Mouse (Mus musculus) bone marrow, adult 2 months (tissue): ENCODE measurements around the gene Sptan1. TPM values are rescaled to one million over a fixed set of nuclear protein-coding genes. Genes with fewer than 3 reads are reported as not detected.

Experiments used
- H3K27ac ChIP-seq: fragments of 200-500 bp; 2 replicates; pipeline ENCODE4 v1.5.1; 2012; ENCODE audit warnings: low read depth, mild to moderate bottlenecking, control low read depth, inconsistent platforms, low read length; ENCODE audit not compliant: control insufficient read depth, poor library complexity, insufficient read depth
- H3K4me1 ChIP-seq: fragments of 200-500 bp; 2 replicates; pipeline ENCODE4 v1.6.1; 2011; ENCODE audit warnings: low read length; ENCODE audit not compliant: control insufficient read depth, insufficient read depth
- H3K4me3 ChIP-seq: fragments of 200-500 bp; replicated peaks from 2 replicates; pipeline ENCODE3; 2011; ENCODE audit warnings: mild to moderate bottlenecking, low read depth, low read length, control low read depth; ENCODE audit not compliant: control insufficient read depth
- CTCF ChIP-seq: fragments of 200-500 bp; IDR thresholded peaks from 2 replicates; pipeline ENCODE4 v1.5.1; 2011; ENCODE audit warnings: low read length, control low read depth; ENCODE audit not compliant: control insufficient read depth, insufficient read depth
- POLR2A ChIP-seq: fragments of 200-500 bp; IDR thresholded peaks from 2 replicates; pipeline ENCODE4 v1.6.1; 2011; ENCODE audit warnings: low read depth, mild to moderate bottlenecking, control low read depth, low read length, borderline replicate concordance; ENCODE audit not compliant: control insufficient read depth
- WGBS: fragments of 180-500 bp; shearing (Covaris S2); methylation state at CpG from one replicate; pipeline ENCODE4 v1.1.7; 2018; 5-methylcytosine and 5-hydroxymethylcytosine counted together
- polyA plus RNA-seq: library from polyadenylated mRNA; stranded (reverse); fragments of >200 nt; gene quantifications from 2 replicates; pipeline ENCODE4 v1.2.4, GENCODE M21; 2011; ENCODE audit warnings: low replicate concordance; ENCODE audit not compliant: missing spikeins, insufficient read depth, insufficient read length

The Sptan1 gene
- polyA plus RNA-seq, 1 experiment: 23.4 TPM

DNA sequence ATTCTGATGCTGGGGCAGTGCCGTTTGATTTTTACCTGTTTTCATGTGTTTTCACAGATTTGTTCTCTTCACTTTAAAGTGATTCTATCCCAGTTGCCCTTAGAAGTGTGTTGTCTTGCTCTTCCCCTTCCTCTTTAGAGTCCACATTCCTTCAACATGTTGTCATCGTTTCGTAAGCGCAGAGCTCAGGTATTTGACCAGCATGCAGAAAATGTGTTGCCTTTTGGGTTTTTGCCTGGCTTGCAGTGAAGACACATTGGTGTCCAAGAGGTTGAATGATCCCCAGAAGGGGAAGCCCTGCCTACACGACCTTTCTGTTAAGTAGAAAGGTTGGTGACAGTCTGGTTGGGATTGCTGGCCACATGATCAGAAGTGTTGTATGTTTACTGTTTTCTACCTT is 3.3 kb downstream of the Sptan1 start:
- no peak overlapping the region for H3K27ac ChIP-seq
- no peak overlapping the region for H3K4me3 ChIP-seq
- TF ChIP-seq POLR2A (no peak), CTCF (no peak)
- no peaks in the 10 kb centered on the region for H3K4me1 ChIP-seq
- WGBS: 64% methylated on average over 5 of the region's 5 CpGs

DNA sequence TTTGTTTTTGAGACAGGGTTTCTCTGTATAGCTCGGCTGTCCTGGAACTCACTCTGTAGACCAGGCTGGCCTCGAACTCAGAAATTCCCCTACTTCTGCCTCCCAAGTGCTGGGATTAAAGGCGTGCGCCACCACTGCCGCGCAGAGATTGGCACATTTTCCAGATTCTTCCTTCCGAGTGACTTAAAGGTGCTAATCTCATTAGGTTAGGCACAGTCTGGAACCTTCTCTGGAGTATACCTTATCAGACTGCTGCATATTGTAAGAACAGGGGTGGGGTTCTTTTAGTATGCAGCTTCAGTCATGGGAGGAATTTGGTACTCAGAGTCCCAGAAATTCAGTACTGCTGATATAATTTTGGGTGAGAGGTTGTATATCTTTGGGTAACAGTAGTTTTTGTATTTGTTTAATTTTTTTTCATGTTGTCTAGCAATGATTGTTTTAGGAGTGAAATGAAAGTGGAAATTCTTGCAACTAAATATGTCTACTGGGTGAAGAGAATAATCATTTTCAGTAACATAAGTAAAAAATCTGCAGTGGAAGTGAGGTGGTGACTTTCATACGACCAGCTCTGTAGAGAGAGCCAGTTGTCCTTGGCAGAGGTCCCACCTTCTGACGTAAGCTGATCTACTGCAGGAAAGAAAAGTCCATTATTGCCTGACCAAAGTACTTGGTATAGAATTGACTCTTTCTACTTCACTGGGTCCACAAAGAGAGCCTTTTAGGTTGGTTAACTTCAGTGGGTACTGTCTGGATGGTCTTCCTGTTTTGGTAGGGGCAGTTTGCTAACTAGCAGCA is 6.7 kb downstream of the Sptan1 start:
- Histone ChIP-seq H3K4me3 (no peak overlapping the region), H3K4me1 (no peaks in the 10 kb centered on the region), H3K27ac (no peak overlapping the region)
- WGBS: 50% methylated on average over 9 of the region's 9 CpGs
- no peak for TF ChIP-seq POLR2A
- no peak for TF ChIP-seq CTCF

DNA sequence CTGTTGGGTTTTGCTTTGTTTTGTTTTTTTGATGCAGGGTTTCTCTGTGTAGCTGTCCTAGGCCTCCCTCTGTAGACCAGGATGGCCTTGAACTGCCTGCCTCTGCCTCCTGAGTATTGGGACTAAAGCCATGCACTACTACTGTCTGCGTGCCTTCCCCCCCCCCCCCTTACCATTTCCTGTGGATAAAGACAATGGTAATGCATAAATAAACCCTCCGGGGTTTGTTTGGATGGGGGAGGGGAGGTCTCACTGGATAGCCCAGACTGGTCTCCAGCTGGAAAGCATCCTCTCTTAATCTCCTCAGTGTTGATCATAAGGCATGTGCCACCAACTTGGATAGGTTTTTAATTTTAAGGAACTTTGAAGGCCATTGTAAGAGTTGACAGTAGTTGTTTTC is 8.2 kb downstream of the Sptan1 start:
- no peak for TF ChIP-seq CTCF
- no peak for TF ChIP-seq POLR2A
- Histone ChIP-seq H3K4me1 (no peaks in the 10 kb centered on the region), H3K27ac (no peak overlapping the region), H3K4me3 (no peak overlapping the region)
- WGBS: 40% methylated on average over 2 of the region's 2 CpGs

DNA sequence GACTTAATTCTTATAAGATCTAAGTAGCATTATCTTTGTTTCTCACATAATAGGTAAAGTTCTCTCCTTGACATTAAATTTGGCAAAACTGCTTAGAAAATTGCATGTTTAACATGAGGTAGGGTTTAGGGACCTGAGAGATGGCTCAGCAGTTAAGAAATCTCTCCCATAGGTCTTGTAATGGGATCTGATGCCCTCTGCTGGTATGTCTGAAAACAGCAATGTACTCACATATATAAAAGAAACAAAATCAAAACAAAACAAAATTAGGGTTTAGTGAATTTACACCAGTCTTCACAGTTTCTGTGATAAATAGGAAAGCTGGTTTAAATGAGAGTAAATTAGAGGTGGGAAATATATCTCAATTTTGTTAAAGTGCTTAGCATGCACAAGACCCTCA is 11.9 kb downstream of the Sptan1 start:
- no peak overlapping the region for H3K4me3 ChIP-seq
- no peak for TF ChIP-seq CTCF
- no peak for TF ChIP-seq POLR2A
- no peaks in the 10 kb centered on the region for H3K4me1 ChIP-seq
- no peak overlapping the region for H3K27ac ChIP-seq

DNA sequence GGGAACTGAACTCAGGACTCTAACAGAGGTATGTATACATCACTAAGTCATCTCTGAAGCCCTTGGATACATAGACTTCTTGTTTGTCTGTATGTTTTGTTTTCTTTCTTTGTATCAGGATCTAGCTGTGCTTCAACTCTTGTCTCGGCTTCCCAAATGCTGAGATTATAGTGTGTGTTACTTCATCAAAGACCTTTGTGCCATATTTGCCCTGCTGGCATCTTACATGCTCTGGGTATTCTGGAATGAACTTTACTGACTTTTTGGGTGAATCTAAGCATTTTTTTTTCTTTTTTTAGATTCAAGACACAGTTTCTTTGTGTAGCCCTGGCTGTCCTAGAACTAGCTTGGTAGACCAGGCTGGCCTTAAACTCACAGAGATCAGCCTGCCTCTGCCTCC is 15.3 kb downstream of the Sptan1 start:
- H3K4me3 ChIP-seq: no peak overlapping the region
- TF ChIP-seq CTCF: no peak
- TF ChIP-seq POLR2A: no peak
- 84% methylated on average over 1 of the region's 1 CpGs for WGBS

DNA sequence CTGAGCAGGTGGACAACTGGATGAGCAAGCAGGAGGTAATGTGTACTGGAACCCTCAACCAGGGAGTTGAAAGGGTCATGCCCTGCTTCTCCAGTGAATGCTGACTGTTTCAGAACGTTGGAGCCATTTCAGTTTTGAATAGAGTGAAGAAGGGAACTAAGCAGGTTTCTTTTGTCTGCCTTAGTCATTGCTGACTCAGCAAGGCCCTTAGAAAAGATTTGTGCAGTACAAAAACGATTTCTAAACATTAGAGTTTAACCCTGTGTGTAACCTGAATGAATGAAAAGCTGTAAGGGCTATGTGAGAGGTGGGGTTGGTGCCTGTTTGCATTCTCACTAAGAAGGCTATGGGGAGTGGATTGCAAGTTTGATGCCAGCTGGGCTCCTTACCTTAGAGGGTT is 26.6 kb downstream of the Sptan1 start:
- H3K27ac ChIP-seq: no peak overlapping the region
- no peaks in the 10 kb centered on the region for H3K4me1 ChIP-seq
- TF ChIP-seq POLR2A (no peak), CTCF (no peak)
- H3K4me3 ChIP-seq: no peak overlapping the region
- WGBS: 40% methylated on average over 2 of the region's 2 CpGs

More for the DNA sequence above, 15.3 kb downstream of the Sptan1 start:
- no peaks in the 10 kb centered on the region for H3K4me1 ChIP-seq
- no peak overlapping the region for H3K27ac ChIP-seq

DNA sequence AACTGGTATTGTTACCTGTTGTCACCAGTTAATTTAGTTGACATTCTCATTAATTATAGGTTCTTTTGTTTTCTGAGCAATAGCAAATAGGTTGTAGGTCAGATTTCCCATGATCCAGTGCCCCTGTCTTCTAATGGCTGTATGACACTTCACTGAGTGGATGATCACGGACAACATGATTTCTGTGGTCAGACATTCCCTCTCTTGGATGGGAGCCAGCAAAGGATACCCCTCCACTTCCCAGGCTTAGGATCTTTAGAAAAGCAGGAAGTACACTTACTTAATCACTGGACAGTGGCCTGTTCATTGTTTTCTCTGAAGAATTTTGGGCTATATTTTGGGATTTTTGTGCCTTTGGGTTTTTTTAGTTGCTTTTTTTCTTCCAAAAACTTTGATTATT is 43.7 kb downstream of the Sptan1 start:
- H3K4me1 ChIP-seq: no peaks in the 10 kb centered on the region
- WGBS: 71% methylated on average over 1 of the region's 1 CpGs
- H3K4me3 ChIP-seq: no peak overlapping the region
- no peak overlapping the region for H3K27ac ChIP-seq
- TF ChIP-seq CTCF (no peak), POLR2A (no peak)

DNA sequence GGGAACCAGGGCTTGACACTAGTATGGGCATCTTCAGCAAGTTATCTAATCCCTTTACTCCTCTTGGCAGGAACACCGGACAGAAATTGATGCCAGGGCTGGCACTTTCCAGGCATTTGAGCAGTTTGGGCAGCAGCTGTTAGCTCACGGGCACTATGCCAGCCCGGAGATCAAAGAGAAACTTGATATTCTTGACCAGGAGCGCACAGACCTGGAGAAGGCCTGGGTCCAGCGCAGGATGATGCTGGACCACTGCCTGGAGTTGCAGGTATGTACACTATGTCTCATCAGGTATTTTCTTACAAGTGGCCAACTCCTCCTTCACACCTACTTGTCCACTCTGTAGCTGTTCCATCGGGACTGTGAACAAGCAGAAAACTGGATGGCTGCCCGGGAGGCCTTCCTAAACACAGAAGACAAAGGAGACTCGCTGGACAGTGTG is 45.5 kb downstream of the Sptan1 start:
- Histone ChIP-seq H3K4me1 (no peaks in the 10 kb centered on the region), H3K27ac (no peak overlapping the region), H3K4me3 (no peak overlapping the region)
- TF ChIP-seq CTCF: no peak
- TF ChIP-seq POLR2A: no peak
- WGBS: 82% methylated on average over 8 of the region's 8 CpGs

DNA sequence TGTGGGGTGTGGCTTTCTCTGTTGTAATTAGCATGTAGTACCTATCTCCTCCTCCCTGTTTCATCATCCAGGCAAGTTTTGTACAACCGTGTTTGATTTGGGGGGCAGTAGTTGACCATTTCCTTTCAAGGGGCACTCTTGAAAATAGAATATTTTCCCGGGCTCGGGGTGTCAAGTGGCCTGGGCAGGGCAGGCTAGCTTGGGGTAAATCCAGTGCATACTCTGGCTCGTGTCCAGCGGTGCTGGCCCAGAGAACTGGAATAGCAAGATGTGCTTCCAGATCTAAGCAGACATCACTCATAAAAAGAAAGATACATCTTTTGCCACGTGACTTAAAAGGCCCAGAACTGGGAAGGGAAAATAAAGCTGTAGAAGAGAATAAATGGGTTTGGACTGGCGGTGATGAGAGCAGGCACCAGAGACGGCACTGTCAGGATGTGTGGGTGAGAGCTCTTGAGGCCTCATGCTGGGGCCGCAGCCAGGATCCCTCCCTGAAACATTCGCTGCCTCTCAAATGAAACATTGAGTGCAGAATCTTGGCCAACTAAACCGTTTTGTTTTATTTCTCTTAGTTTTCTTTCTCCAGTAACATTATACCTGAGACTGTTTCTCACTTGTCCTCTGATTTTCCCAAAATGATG is 49.1 kb downstream of the Sptan1 start:
- TF ChIP-seq POLR2A (no peak), CTCF (no peak)
- WGBS: 87% methylated on average over 11 of the region's 11 CpGs
- H3K27ac ChIP-seq: no peak overlapping the region
- H3K4me3 ChIP-seq: no peak overlapping the region
- H3K4me1 ChIP-seq: no peaks in the 10 kb centered on the region
